Mouse (Mus musculus): ENCODE data around the gene E130309D02Rik. TPM values are rescaled to one million over a fixed set of nuclear protein-coding genes. Genes with fewer than 3 reads are reported as not detected.

Gene E130309D02Rik
- polyA plus RNA-seq, 2 experiments: 12.7 to 13.7 TPM

- no peak overlapping the region for H3K9ac ChIP-seq (replicated peaks)
- no peaks in the 10 kb centered on the region for H3K36me3 ChIP-seq (replicated peaks; ENCODE audit: control insufficient read depth, insufficient read depth, low read depth)
- H3K4me3 ChIP-seq (ENCODE audit: insufficient read depth in 1 of 2, low read depth in 2 of 2, low read length in 2 of 2): no peak overlapping the region
- WGBS (ENCODE audit: insufficient replicate concordance): 9% methylated on average over 24 of the region's 24 CpGs
- no peak overlapping the region for H3K4me2 ChIP-seq (ENCODE audit: low read depth)
- peaks cover 58% of the 10 kb centered on the region for H3K27me3 ChIP-seq (ENCODE audit: control insufficient read depth, insufficient read depth, low read length)
- H3K9me3 ChIP-seq (ENCODE audit: control insufficient read depth, low read length): no peaks in the 10 kb centered on the region
- no peak for DNase-seq (ENCODE audit: low read depth in 3 of 3, low spot score in 3 of 3)
- ATAC-seq (ENCODE audit: insufficient read depth): no peak
- H3K27ac ChIP-seq: no peak overlapping the region
- H3K4me1 ChIP-seq (replicated peaks; ENCODE audit: control insufficient read depth in 2 of 2, insufficient read depth in 2 of 2, low read length in 1 of 2): no peaks in the 10 kb centered on the region
- no peak for TF ChIP-seq EP300 (IDR thresholded peaks at IDR 0.05; ENCODE audit: low read depth)
- TF ChIP-seq CTCF (IDR thresholded peaks at IDR 0.05; ENCODE audit: low read depth): no peak
Observed at GRCm38 (mm10) chr5:143255131-143255519, 60.0 kb downstream of the E130309D02Rik start.

GRCm38 (mm10) chr5:143254487-143255130, 60.6 kb downstream of the E130309D02Rik start:
- H3K27me3 ChIP-seq (ENCODE audit: control insufficient read depth, insufficient read depth, low read length): peaks cover 58% of the 10 kb centered on the region
- WGBS (ENCODE audit: insufficient replicate concordance): 10% methylated on average over 66 of the region's 66 CpGs
- no peak overlapping the region for H3K9ac ChIP-seq (replicated peaks)
- no peak overlapping the region for H3K4me3 ChIP-seq (ENCODE audit: insufficient read depth in 1 of 2, low read depth in 2 of 2, low read length in 2 of 2)
- H3K9me3 ChIP-seq (ENCODE audit: control insufficient read depth, low read length): no peaks in the 10 kb centered on the region
- H3K4me1 ChIP-seq (replicated peaks; ENCODE audit: control insufficient read depth in 2 of 2, insufficient read depth in 2 of 2, low read length in 1 of 2): no peaks in the 10 kb centered on the region
- H3K27ac ChIP-seq: no peak overlapping the region
- no peaks in the 10 kb centered on the region for H3K36me3 ChIP-seq (replicated peaks; ENCODE audit: control insufficient read depth, insufficient read depth, low read depth)
- DNase-seq (ENCODE audit: low read depth in 3 of 3, low spot score in 3 of 3): no peak
- H3K4me2 ChIP-seq (ENCODE audit: low read depth): no peak overlapping the region
- TF ChIP-seq EP300 (IDR thresholded peaks at IDR 0.05; ENCODE audit: low read depth) (no peak), CTCF (IDR thresholded peaks at IDR 0.05; ENCODE audit: low read depth) (no peak)
- no peak for ATAC-seq (ENCODE audit: insufficient read depth)

- peak overlapping the region; percentile 38 for H3K4me2 ChIP-seq (ENCODE audit: low read depth)
- H3K4me1 ChIP-seq (replicated peaks; ENCODE audit: control insufficient read depth in 2 of 2, insufficient read depth in 2 of 2, low read length in 1 of 2): no peaks in the 10 kb centered on the region
- no peaks in the 10 kb centered on the region for H3K9me3 ChIP-seq (ENCODE audit: control insufficient read depth, low read length)
- TF ChIP-seq EP300 (IDR thresholded peaks at IDR 0.05; ENCODE audit: low read depth) (no peak), CTCF (IDR thresholded peaks at IDR 0.05; ENCODE audit: low read depth) (no peak)
- H3K27me3 ChIP-seq (ENCODE audit: control insufficient read depth, insufficient read depth, low read length): peaks cover 58% of the 10 kb centered on the region
- H3K36me3 ChIP-seq (replicated peaks; ENCODE audit: control insufficient read depth, insufficient read depth, low read depth): no peaks in the 10 kb centered on the region
- 10% methylated on average over 81 of the region's 81 CpGs for WGBS (ENCODE audit: insufficient replicate concordance)
- ATAC-seq (ENCODE audit: insufficient read depth) (no peak), DNase-seq (ENCODE audit: low read depth in 3 of 3, low spot score in 3 of 3) (no peak)
- peak overlapping the region; percentile 3 to 31; a peak in 2 of 4 replicates for H3K4me3 ChIP-seq (ENCODE audit: insufficient read depth in 1 of 2, low read depth in 2 of 2, low read length in 2 of 2)
- H3K27ac ChIP-seq: no peak overlapping the region
- no peak overlapping the region for H3K9ac ChIP-seq (replicated peaks)
Observed at GRCm38 (mm10) chr5:143253881-143254486, 61.2 kb downstream of the E130309D02Rik start.

GRCm38 (mm10) chr5:143253186-143253880, 61.8 kb downstream of the E130309D02Rik start:
- H3K36me3 ChIP-seq (replicated peaks; ENCODE audit: control insufficient read depth, insufficient read depth, low read depth): no peaks in the 10 kb centered on the region
- H3K27me3 ChIP-seq (ENCODE audit: control insufficient read depth, insufficient read depth, low read length): peaks cover 58% of the 10 kb centered on the region
- peak overlapping the region; percentile 38 for H3K4me2 ChIP-seq (ENCODE audit: low read depth)
- H3K4me3 ChIP-seq (ENCODE audit: insufficient read depth in 1 of 2, low read depth in 2 of 2, low read length in 2 of 2): peak overlapping the region; percentile 3 to 31; a peak in 2 of 4 replicates
- H3K9ac ChIP-seq (replicated peaks): no peak overlapping the region
- WGBS (ENCODE audit: insufficient replicate concordance): 9% methylated on average over 81 of the region's 103 CpGs
- no peaks in the 10 kb centered on the region for H3K4me1 ChIP-seq (replicated peaks; ENCODE audit: control insufficient read depth in 2 of 2, insufficient read depth in 2 of 2, low read length in 1 of 2)
- no peak for DNase-seq (ENCODE audit: low read depth in 3 of 3, low spot score in 3 of 3)
- no peaks in the 10 kb centered on the region for H3K9me3 ChIP-seq (ENCODE audit: control insufficient read depth, low read length)
- no peak for ATAC-seq (ENCODE audit: insufficient read depth)
- TF ChIP-seq CTCF (IDR thresholded peaks at IDR 0.05; ENCODE audit: low read depth) (no peak), EP300 (IDR thresholded peaks at IDR 0.05; ENCODE audit: low read depth) (no peak)
- no peak overlapping the region for H3K27ac ChIP-seq

GRCm38 (mm10) chr5:143252791-143253185, 62.4 kb downstream of the E130309D02Rik start:
- H3K4me1 ChIP-seq (replicated peaks; ENCODE audit: control insufficient read depth in 2 of 2, insufficient read depth in 2 of 2, low read length in 1 of 2): no peaks in the 10 kb centered on the region
- H3K27me3 ChIP-seq (ENCODE audit: control insufficient read depth, insufficient read depth, low read length): peaks cover 58% of the 10 kb centered on the region
- no peak for TF ChIP-seq EP300 (IDR thresholded peaks at IDR 0.05; ENCODE audit: low read depth)
- TF ChIP-seq CTCF (IDR thresholded peaks at IDR 0.05; ENCODE audit: low read depth): no peak
- H3K4me2 ChIP-seq (ENCODE audit: low read depth): no peak overlapping the region
- H3K36me3 ChIP-seq (replicated peaks; ENCODE audit: control insufficient read depth, insufficient read depth, low read depth): no peaks in the 10 kb centered on the region
- H3K9me3 ChIP-seq (ENCODE audit: control insufficient read depth, low read length): no peaks in the 10 kb centered on the region
- no peak overlapping the region for H3K27ac ChIP-seq
- ATAC-seq (ENCODE audit: insufficient read depth): no peak
- no peak for DNase-seq (ENCODE audit: low read depth in 3 of 3, low spot score in 3 of 3)
- H3K4me3 ChIP-seq (ENCODE audit: insufficient read depth in 1 of 2, low read depth in 2 of 2, low read length in 2 of 2): no peak overlapping the region
- H3K9ac ChIP-seq (replicated peaks): no peak overlapping the region
- WGBS (ENCODE audit: insufficient replicate concordance): 12% methylated on average over 18 of the region's 18 CpGs

Measured in liver, embryonic 14.5 days (tissue).